Mouse (Mus musculus) myocyte (in vitro differentiated cells): Measurements from ENCODE around the gene Ppp2ca.

Source experiments
- CEBPB ChIP-seq: IDR thresholded peaks from 2 replicates; pipeline ENCODE4 v1.6.1; 2011; ENCODE audit warnings: mild to moderate bottlenecking, moderate library complexity; ENCODE audit not compliant: poor library complexity, insufficient read depth, severe bottlenecking
- E2F4 ChIP-seq: IDR thresholded peaks from one replicate; pipeline ENCODE4 v1.6.1; 2011; ENCODE audit warnings: mild to moderate bottlenecking, control low read depth, moderate library complexity; ENCODE audit not compliant: insufficient read depth
- MAX ChIP-seq: IDR thresholded peaks from one replicate; pipeline ENCODE4 v1.6.1; 2011; ENCODE audit warnings: low read depth, mild to moderate bottlenecking, control low read depth
- MYOD1 ChIP-seq, 3 experiments: IDR thresholded peaks; one replicate each; pipeline ENCODE4 v1.6.1; 2011; ENCODE audit warnings: control low read depth in 2 of 3, low read depth in 2 of 3, mild to moderate bottlenecking in 2 of 3, moderate library complexity in 1 of 3; ENCODE audit not compliant: insufficient read length in 2 of 3, control insufficient read depth in 1 of 3
- POLR2A ChIP-seq: IDR thresholded peaks from one replicate; pipeline ENCODE4 v1.6.1; 2011; ENCODE audit warnings: low read depth, mild to moderate bottlenecking, control low read depth, moderate library complexity; ENCODE audit not compliant: insufficient read length
- POLR2AphosphoS2 ChIP-seq: IDR thresholded peaks from one replicate; pipeline ENCODE4 v1.6.1; 2011; ENCODE audit warnings: low read depth, control low read depth; ENCODE audit not compliant: insufficient read length
- TCF12 ChIP-seq: IDR thresholded peaks from one replicate; pipeline ENCODE4 v1.6.1; 2011; ENCODE audit warnings: mild to moderate bottlenecking, control low read depth; ENCODE audit not compliant: poor library complexity, insufficient read depth, severe bottlenecking

- TF ChIP-seq POLR2A (no peak), POLR2AphosphoS2 (no peak), CEBPB (no peak), E2F4 (no peak), TCF12 (no peak), MYOD1 (IDR thresholded peaks at IDR 0.05; ENCODE audit: control insufficient read depth in 1 of 3, insufficient read length in 2 of 3, low read depth in 2 of 3) (no peak), MAX (no peak)
These were observed 1.3 kb downstream of the Ppp2ca start for GRCm38 (mm10) chr11:52099771-52100219.
